Mouse (Mus musculus): Measurements from ENCODE around the gene Klre1. TPM values are rescaled to one million over a fixed set of nuclear protein-coding genes. Genes with fewer than 3 reads are reported as not detected.

The Klre1 gene
- polyA plus RNA-seq, 1 experiment from 2014 or later = not detected

DNA sequence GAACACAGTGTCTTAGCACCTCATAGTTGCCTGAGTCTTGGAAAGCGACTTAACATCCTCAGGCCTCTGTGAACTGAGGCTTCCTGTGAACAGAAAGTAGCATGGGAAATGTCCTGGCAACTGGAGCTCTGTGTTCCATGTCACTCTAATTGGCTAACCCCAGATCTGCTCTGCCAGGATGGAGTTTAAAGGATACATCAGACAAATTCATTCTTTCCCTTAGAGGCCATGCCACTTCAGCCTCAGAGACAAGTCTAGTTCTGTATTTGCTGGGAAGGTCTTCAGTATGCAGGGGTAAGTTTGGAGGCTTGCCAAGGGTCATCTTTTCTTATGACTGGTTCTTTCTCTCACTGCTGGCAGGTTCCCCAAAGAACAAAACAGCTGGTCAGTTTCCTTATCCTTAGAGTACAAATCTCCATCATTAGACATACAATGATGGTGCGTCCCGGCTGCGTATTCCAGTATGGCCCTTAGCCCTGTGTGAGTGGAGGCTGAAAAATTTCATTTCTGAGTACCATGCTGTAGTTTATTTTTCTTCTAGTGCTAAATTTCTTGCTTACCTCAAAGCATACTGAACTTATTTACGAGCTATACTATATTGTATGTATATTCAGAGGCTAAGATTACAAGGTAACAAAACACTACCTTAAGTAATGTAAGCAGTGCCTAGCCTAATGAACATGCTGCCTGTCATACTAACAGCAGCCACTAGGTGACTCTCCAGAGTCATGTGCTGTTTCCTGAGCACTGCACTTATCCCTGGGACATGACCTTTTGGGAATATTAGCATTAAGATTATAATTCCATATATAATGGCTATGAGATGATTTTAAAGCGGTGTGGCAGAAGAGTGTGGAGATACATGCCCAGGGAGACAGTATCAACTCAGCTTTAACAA is 33.7 kb upstream of the Klre1 start:
- Histone ChIP-seq H3K4me1 (no peaks in the 10 kb centered on the region), H3K4me3 (no peak overlapping the region), H3K9ac (no peak overlapping the region), H3K36me3 (peaks cover 37% of the 10 kb centered on the region), H3K9me3 (no peaks in the 10 kb centered on the region), H3K27ac (no peak overlapping the region), H3K27me3 (no peaks in the 10 kb centered on the region), H3K4me2 (replicated peaks) (no peak overlapping the region)
- ATAC-seq (ENCODE audit: low FRiP score, low read depth) = peak; percentile 82
- 66% methylated on average over 6 of the region's 6 CpGs for WGBS

- Histone ChIP-seq H3K4me2 (replicated peaks) (no peak overlapping the region), H3K9ac (no peak overlapping the region), H3K4me1 (no peaks in the 10 kb centered on the region), H3K36me3 (0 out of 2 replicates have a peak, but pooled peaks cover 7% of the 10 kb centered on the region), H3K27me3 (no peaks in the 10 kb centered on the region), H3K4me3 (no peak overlapping the region), H3K27ac (no peak overlapping the region), H3K9me3 (no peaks in the 10 kb centered on the region)
- ATAC-seq (ENCODE audit: low FRiP score, low read depth) = no peak
- WGBS = 82% methylated on average over 2 of the region's 2 CpGs
Observed at GRCm38 (mm10) chr6:129547277-129547676, 30.4 kb upstream of the Klre1 start.

GRCm38 (mm10) chr6:129548009-129548408 is 29.7 kb upstream of the Klre1 start:
- WGBS = 70% methylated on average over 3 of the region's 3 CpGs
- no peak overlapping the region for H3K9ac ChIP-seq
- no peak for ATAC-seq (ENCODE audit: low FRiP score, low read depth)

DNA sequence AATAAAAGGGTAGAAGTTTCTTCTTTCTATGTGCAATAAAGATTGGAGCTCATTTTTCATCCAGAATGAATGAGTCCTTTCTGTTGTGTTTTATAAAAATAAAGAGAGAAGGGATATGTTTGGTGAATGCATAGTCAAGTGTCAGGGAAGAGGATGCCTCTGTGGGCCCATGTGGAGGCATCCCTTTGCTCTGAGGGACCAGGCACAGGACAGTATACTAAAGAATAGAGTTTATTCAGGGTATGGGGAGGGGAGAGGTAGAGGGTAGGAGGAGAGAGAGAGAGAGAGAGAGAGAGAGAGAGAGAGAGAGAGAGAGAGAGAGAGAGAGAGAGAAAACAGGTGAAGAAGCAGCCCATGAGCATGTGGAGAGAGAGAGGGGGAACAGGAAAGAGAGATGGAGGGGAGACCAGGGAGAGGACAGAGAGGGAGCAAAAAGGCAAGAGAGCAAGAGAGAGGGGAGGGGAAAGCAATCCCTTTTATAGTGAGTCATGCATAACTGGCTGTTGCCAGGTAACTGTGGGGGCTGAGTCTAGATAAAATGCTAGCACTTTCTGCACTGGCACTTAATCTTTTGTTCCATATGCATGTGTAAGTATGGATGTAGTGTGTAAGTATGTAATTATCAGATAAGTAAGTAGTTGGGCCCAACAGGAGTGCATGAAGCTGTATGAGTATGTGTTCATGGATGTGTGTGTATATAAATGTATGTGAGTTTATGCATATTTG is 20.2 kb upstream of the Klre1 start:
- ATAC-seq (ENCODE audit: low FRiP score, low read depth) = no peak
- Histone ChIP-seq H3K9me3 (no peaks in the 10 kb centered on the region), H3K9ac (no peak overlapping the region)

More at GRCm38 (mm10) chr6:129548009-129548408, 29.7 kb upstream of the Klre1 start:
- no peaks in the 10 kb centered on the region for H3K27me3 ChIP-seq
- no peak overlapping the region for H3K27ac ChIP-seq
- H3K36me3 ChIP-seq = no peaks in the 10 kb centered on the region
- no peak overlapping the region for H3K4me2 ChIP-seq (replicated peaks)
- H3K9me3 ChIP-seq = no peaks in the 10 kb centered on the region
- no peaks in the 10 kb centered on the region for H3K4me1 ChIP-seq
- H3K4me3 ChIP-seq = no peak overlapping the region

DNA sequence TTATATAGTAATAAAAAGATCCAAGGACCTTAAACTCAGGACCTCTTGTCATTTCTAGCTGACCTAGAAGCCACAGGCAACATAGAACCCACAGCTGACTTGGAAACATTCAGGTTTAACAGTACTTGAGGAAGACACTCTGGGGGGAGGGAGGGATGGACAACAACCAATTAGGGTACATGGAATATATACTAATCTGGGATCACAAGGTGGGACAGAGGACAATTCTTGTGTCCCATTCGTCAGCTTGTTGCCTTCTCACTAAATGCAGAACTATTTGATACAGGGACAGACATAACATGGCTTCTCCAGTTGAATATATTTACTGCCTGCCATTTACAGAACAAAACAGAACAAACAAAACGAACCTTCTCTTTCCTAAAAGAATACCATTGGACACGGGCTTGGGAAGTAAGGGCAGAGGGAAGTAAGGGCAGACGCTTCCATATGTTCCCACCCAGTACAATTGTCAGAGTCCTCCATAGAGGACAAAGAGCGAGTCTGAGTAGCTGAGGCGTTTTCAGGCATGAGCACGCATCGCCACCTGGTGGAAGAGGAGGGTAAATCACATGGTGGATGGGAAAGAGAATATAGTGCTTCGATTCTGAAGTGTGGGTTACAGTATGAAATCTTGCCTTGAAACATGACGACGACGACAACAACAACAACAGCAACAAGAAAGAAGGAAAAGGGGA is 18.6 kb upstream of the Klre1 start:
- Histone ChIP-seq H3K9ac (no peak overlapping the region), H3K4me1 (no peaks in the 10 kb centered on the region), H3K27ac (no peak overlapping the region), H3K9me3 (no peaks in the 10 kb centered on the region), H3K4me2 (replicated peaks) (no peak overlapping the region), H3K27me3 (no peaks in the 10 kb centered on the region), H3K4me3 (no peak overlapping the region), H3K36me3 (no peaks in the 10 kb centered on the region)
- WGBS = 20% methylated on average over 12 of the region's 12 CpGs
- peak; percentile 84; the same call in 1 of the 2 replicates for ATAC-seq (ENCODE audit: low FRiP score, low read depth)

More for the DNA sequence above, 20.2 kb upstream of the Klre1 start:
- no peak overlapping the region for H3K27ac ChIP-seq
- H3K4me1 ChIP-seq = no peaks in the 10 kb centered on the region
- no peak overlapping the region for H3K4me3 ChIP-seq
- H3K27me3 ChIP-seq = no peaks in the 10 kb centered on the region
- H3K36me3 ChIP-seq = no peaks in the 10 kb centered on the region
- H3K4me2 ChIP-seq (replicated peaks) = no peak overlapping the region

- no peak overlapping the region for H3K4me3 ChIP-seq
- no peaks in the 10 kb centered on the region for H3K4me1 ChIP-seq
- no peak overlapping the region for H3K9ac ChIP-seq
- no peak overlapping the region for H3K27ac ChIP-seq
- H3K4me2 ChIP-seq (replicated peaks) = no peak overlapping the region
- H3K9me3 ChIP-seq = no peaks in the 10 kb centered on the region
- WGBS = 53% methylated on average over 4 of the region's 4 CpGs
- ATAC-seq (ENCODE audit: low FRiP score, low read depth) = no peak
- no peaks in the 10 kb centered on the region for H3K36me3 ChIP-seq
- H3K27me3 ChIP-seq = no peaks in the 10 kb centered on the region
Observed at GRCm38 (mm10) chr6:129559641-129560027, 18.1 kb upstream of the Klre1 start.

- Histone ChIP-seq H3K4me3 (no peak overlapping the region), H3K27me3 (no peaks in the 10 kb centered on the region), H3K36me3 (no peaks in the 10 kb centered on the region), H3K9ac (no peak overlapping the region), H3K9me3 (no peaks in the 10 kb centered on the region), H3K27ac (no peak overlapping the region), H3K4me2 (replicated peaks) (no peak overlapping the region), H3K4me1 (no peaks in the 10 kb centered on the region)
- no peak for ATAC-seq (ENCODE audit: low FRiP score, low read depth)
- 83% methylated on average over 2 of the region's 2 CpGs for WGBS
Observed at GRCm38 (mm10) chr6:129565257-129565656, 12.4 kb upstream of the Klre1 start.

DNA sequence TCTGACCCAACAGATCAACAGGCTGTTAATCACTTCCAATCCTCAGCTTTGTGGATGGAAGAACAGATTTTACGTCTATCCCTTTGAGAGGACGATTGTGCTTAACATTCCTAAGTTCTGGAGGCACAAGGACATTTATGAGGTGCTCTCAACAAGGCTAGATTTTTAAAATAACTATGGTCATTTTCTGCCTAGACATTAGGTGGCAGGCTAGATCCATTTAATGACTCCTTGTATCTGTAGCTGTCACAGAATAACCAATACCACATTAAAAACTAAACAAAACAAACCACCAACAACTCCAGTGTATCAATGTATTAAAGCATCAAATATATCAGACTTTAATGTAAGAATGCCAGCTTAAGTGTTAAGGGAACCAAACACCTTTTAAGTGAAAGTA is 2.4 kb upstream of the Klre1 start:
- WGBS = 24% methylated on average over 2 of the region's 2 CpGs
- Histone ChIP-seq H3K27ac (no peak overlapping the region), H3K4me1 (no peaks in the 10 kb centered on the region), H3K9ac (no peak overlapping the region), H3K27me3 (no peaks in the 10 kb centered on the region), H3K36me3 (no peaks in the 10 kb centered on the region), H3K4me2 (replicated peaks) (no peak overlapping the region), H3K9me3 (no peaks in the 10 kb centered on the region), H3K4me3 (no peak overlapping the region)
- ATAC-seq (ENCODE audit: low FRiP score, low read depth) = no peak; the same call in 1 of the 2 replicates

- Histone ChIP-seq H3K4me1 (no peaks in the 10 kb centered on the region), H3K9me3 (no peaks in the 10 kb centered on the region), H3K36me3 (no peaks in the 10 kb centered on the region), H3K4me2 (replicated peaks) (no peak overlapping the region), H3K9ac (no peak overlapping the region), H3K27me3 (no peaks in the 10 kb centered on the region), H3K4me3 (no peak overlapping the region), H3K27ac (no peak overlapping the region)
- WGBS = 67% methylated on average over 4 of the region's 4 CpGs
- no peak for ATAC-seq (ENCODE audit: low FRiP score, low read depth)
Observed at GRCm38 (mm10) chr6:129581274-129581673, 3.6 kb downstream of the Klre1 start.

DNA sequence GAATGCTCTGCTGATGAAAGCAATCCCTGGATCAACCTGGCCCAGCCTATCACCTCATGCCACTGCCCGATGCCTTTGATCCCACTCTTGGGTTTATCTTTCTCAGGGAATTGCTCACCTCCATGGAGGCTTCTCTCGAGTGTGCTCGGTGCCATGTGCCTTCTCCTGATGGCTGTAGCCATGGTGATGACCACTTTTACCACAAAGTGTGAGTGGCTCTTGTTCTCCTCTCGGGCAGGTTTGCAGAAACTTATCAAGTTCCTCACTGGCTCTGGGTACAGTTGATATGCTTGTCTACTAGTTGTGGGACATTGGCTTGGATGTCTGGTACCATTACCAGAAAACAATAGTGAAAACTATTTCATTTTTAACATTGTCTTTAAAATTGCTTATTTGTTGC is 4.2 kb downstream of the Klre1 start:
- no peaks in the 10 kb centered on the region for H3K36me3 ChIP-seq
- H3K27ac ChIP-seq = no peak overlapping the region
- H3K9ac ChIP-seq = no peak overlapping the region
- no peaks in the 10 kb centered on the region for H3K9me3 ChIP-seq
- 71% methylated on average over 4 of the region's 4 CpGs for WGBS
- no peak for ATAC-seq (ENCODE audit: low FRiP score, low read depth)
- no peaks in the 10 kb centered on the region for H3K4me1 ChIP-seq
- no peak overlapping the region for H3K4me2 ChIP-seq (replicated peaks)
- no peaks in the 10 kb centered on the region for H3K27me3 ChIP-seq
- no peak overlapping the region for H3K4me3 ChIP-seq

DNA sequence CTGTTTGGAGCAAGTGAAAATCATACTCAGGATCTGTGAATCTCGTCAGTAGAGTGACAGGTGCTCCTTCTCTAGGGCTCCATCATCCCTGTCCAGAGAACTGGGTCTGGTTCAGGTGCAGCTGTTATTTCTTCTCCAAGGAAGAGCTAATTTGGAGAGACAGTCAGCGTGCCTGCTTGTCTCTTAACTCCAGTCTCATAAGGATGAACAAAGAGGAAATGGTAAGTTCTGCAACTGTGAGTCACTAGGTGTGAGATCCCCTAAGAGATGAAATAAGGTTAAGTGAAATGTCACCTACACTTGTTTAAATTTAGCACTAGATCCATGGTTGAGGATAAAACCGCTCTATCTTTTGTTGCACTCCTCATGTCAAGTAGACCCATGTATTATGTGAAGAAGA is 5.3 kb downstream of the Klre1 start:
- WGBS = 73% methylated on average over 3 of the region's 3 CpGs
- H3K4me2 ChIP-seq (replicated peaks) = no peak overlapping the region
- no peaks in the 10 kb centered on the region for H3K4me1 ChIP-seq
- H3K4me3 ChIP-seq = no peak overlapping the region
- H3K9ac ChIP-seq = no peak overlapping the region
- H3K36me3 ChIP-seq = no peaks in the 10 kb centered on the region
- ATAC-seq (ENCODE audit: low FRiP score, low read depth) = no peak
- H3K9me3 ChIP-seq = no peaks in the 10 kb centered on the region
- H3K27me3 ChIP-seq = no peaks in the 10 kb centered on the region
- H3K27ac ChIP-seq = no peak overlapping the region

GRCm38 (mm10) chr6:129591508-129591907 is 13.8 kb downstream of the Klre1 start, which contains the start of gene Klrd1:
Gene Klrd1 (plus strand): TSS chr6:129591782.
- H3K4me1 ChIP-seq = no peaks in the 10 kb centered on the region
- H3K9ac ChIP-seq = no peak within 1 kb of the TSS
- no peaks in the 10 kb centered on the region for H3K36me3 ChIP-seq
- 85% methylated on average over 3 of the region's 3 CpGs for WGBS
- H3K9me3 ChIP-seq = no peaks in the 10 kb centered on the region
- no peak within 1 kb of the TSS for H3K4me3 ChIP-seq
- H3K4me2 ChIP-seq (replicated peaks) = no peak within 1 kb of the TSS
- H3K27ac ChIP-seq = no peak within 1 kb of the TSS
- H3K27me3 ChIP-seq = no peaks in the 10 kb centered on the region
- no peak for ATAC-seq (ENCODE audit: low FRiP score, low read depth)
